Mouse (Mus musculus): ENCODE results near the gene Opn1mw. TPM values are rescaled to one million over a fixed set of nuclear protein-coding genes. Genes with fewer than 3 reads are reported as not detected.

Opn1mw gene
- total and polyA plus RNA-seq, 2 experiments from 2014 or later: not detected

DNA sequence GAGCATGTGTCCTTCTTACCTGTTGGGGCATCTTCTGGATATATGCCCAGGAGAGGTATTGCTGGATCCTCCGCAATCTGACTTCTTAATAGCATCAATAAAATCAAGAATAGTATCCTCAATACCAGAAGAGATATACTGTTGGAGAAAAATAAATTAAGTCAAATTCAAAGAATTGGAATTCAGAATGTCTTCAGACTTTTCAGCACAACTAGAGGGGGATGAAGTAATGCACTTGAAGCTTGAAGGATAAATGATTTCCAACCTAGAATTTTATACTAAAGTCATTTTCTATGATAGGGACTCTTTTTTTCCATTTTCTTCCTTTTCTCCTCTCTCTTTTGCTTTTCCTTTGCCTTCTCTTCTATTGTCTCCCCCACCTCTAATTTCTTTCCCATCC is 40.5 kb downstream of the Opn1mw start, which contains the start of gene Tex28:
Gene Tex28 (minus strand): TSS at position 101 of the 400 bp plus-strand sequence.
- ATAC-seq (ENCODE audit: insufficient read depth, low read depth): no peak
- no peak for TF ChIP-seq EP300 (IDR thresholded peaks at IDR 0.05; ENCODE audit: low read depth)
- no peak for TF ChIP-seq CTCF (IDR thresholded peaks at IDR 0.05; ENCODE audit: low read depth)
- Histone ChIP-seq H3K4me2 (ENCODE audit: low read depth, low read length) (no peak within 1 kb of the TSS), H3K27ac (ENCODE audit: low read depth) (no peak within 1 kb of the TSS), H3K9me3 (replicated peaks; ENCODE audit: control insufficient read depth, low read length) (no peaks in the 10 kb centered on the region), H3K4me1 (ENCODE audit: control insufficient read depth, insufficient read depth) (no peaks in the 10 kb centered on the region), H3K36me3 (replicated peaks; ENCODE audit: control insufficient read depth, insufficient read depth, low read length) (no peaks in the 10 kb centered on the region), H3K27me3 (ENCODE audit: control insufficient read depth, insufficient read depth, low read length) (no peaks in the 10 kb centered on the region), H3K4me3 (ENCODE audit: low read depth, low read length) (no peak within 1 kb of the TSS), H3K9ac (replicated peaks; ENCODE audit: low read depth, low read length) (no peak within 1 kb of the TSS)
- 69% methylated on average over 1 of the region's 1 CpGs for WGBS
- DNase-seq (ENCODE audit: low spot score): no peak

DNA sequence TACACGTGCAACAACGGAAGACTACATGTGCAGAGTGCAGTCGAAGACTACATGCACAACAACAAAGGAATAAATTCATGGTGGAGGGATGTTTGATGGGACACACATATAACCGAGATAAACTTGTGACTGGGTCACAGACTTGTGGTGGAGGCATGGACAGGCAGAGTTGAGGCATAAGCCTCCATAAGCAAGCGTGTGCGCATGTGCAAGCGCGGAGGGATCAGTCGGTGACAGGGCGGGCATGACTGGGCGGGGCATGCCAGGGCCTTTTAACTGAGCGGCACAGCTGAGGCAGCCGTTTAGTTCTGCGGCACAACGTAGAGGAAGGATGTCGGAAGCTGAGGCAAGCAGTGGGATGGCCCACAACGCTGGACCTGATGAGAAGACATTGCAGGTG is 49.7 kb downstream of the Opn1mw start, which contains the start of gene Tktl1:
Gene Tktl1 (plus strand): TSS at position 301 of the 400 bp plus-strand sequence.
- H3K4me3 ChIP-seq (ENCODE audit: low read depth, low read length): no peak within 1 kb of the TSS
- no peak within 1 kb of the TSS for H3K4me2 ChIP-seq (ENCODE audit: low read depth, low read length)
- ATAC-seq (ENCODE audit: insufficient read depth, low read depth) (no peak), DNase-seq (ENCODE audit: low spot score) (no peak)
- H3K27me3 ChIP-seq (ENCODE audit: control insufficient read depth, insufficient read depth, low read length): no peaks in the 10 kb centered on the region
- H3K9ac ChIP-seq (replicated peaks; ENCODE audit: low read depth, low read length): no peak within 1 kb of the TSS
- H3K9me3 ChIP-seq (replicated peaks; ENCODE audit: control insufficient read depth, low read length): no peaks in the 10 kb centered on the region; the same call in 1 of the 2 replicates
- H3K4me1 ChIP-seq (ENCODE audit: control insufficient read depth, insufficient read depth): no peaks in the 10 kb centered on the region
- 85% methylated on average over 16 of the region's 17 CpGs for WGBS
- TF ChIP-seq CTCF (IDR thresholded peaks at IDR 0.05; ENCODE audit: low read depth) (no peak), EP300 (IDR thresholded peaks at IDR 0.05; ENCODE audit: low read depth) (no peak)
- no peaks in the 10 kb centered on the region for H3K36me3 ChIP-seq (replicated peaks; ENCODE audit: control insufficient read depth, insufficient read depth, low read length)
- no peak within 1 kb of the TSS for H3K27ac ChIP-seq (ENCODE audit: low read depth)

Other genes with a start within 250 kb of the Opn1mw start
- gene Avpr2, start 235.4 kb upstream of the Opn1mw start, total RNA-seq (2014; rRNA removed; ENCODE audit: low replicate concordance): not detected in 2 replicates
- gene Avpr2, start 235.4 kb upstream of the Opn1mw start, polyA plus RNA-seq (2015; fragmentation: Nextera tagmentation; extraction: Ambion mirVana): not detected in 2 replicates
- 0.42 and 0.50 TPM in 2 replicates for gene L1cam, start 231.4 kb upstream of the Opn1mw start, total RNA-seq (2014; rRNA removed; ENCODE audit: low replicate concordance)
- gene L1cam, start 231.4 kb upstream of the Opn1mw start, polyA plus RNA-seq (2015; fragmentation: Nextera tagmentation; extraction: Ambion mirVana): 0.05 and 0.15 TPM in 2 replicates
- gene Arhgap4, start 205.6 kb upstream of the Opn1mw start, total RNA-seq (2014; rRNA removed; ENCODE audit: low replicate concordance): 0.23 and 6.5 TPM in 2 replicates
- 0.51 and 0.72 TPM in 2 replicates for gene Arhgap4, start 205.6 kb upstream of the Opn1mw start, polyA plus RNA-seq (2015; fragmentation: Nextera tagmentation; extraction: Ambion mirVana)
- 62.5 and 95.3 TPM in 2 replicates for gene Naa10, start 205.5 kb upstream of the Opn1mw start, total RNA-seq (2014; rRNA removed; ENCODE audit: low replicate concordance)
- gene Naa10, start 205.5 kb upstream of the Opn1mw start, polyA plus RNA-seq (2015; fragmentation: Nextera tagmentation; extraction: Ambion mirVana): 95.2 and 98.5 TPM in 2 replicates
- 16.5 and 43.5 TPM in 2 replicates for gene Renbp, start 196.6 kb upstream of the Opn1mw start, total RNA-seq (2014; rRNA removed; ENCODE audit: low replicate concordance)
- 35.9 and 38.8 TPM in 2 replicates for gene Renbp, start 196.6 kb upstream of the Opn1mw start, polyA plus RNA-seq (2015; fragmentation: Nextera tagmentation; extraction: Ambion mirVana)
- 70.4 and 81.6 TPM in 2 replicates for gene Hcfc1, start 161.1 kb upstream of the Opn1mw start, total RNA-seq (2014; rRNA removed; ENCODE audit: low replicate concordance)
- gene Hcfc1, start 161.1 kb upstream of the Opn1mw start, polyA plus RNA-seq (2015; fragmentation: Nextera tagmentation; extraction: Ambion mirVana): 13.2 and 17.6 TPM in 2 replicates
- gene Irak1, start 103.5 kb upstream of the Opn1mw start, total RNA-seq (2014; rRNA removed; ENCODE audit: low replicate concordance): 46.9 and 94.8 TPM in 2 replicates
- gene Irak1, start 103.5 kb upstream of the Opn1mw start, polyA plus RNA-seq (2015; fragmentation: Nextera tagmentation; extraction: Ambion mirVana): 31.7 and 35.3 TPM in 2 replicates
- 15.6 and 43.8 TPM in 2 replicates for gene Mecp2, start 7.9 kb downstream of the Opn1mw start, total RNA-seq (2014; rRNA removed; ENCODE audit: low replicate concordance)
- gene Mecp2, start 7.9 kb downstream of the Opn1mw start, polyA plus RNA-seq (2015; fragmentation: Nextera tagmentation; extraction: Ambion mirVana): 10.8 and 12.1 TPM in 2 replicates
- not detected in 2 replicates for gene Tex28, start 40.4 kb downstream of the Opn1mw start, total RNA-seq (2014; rRNA removed; ENCODE audit: low replicate concordance)
- gene Tex28, start 40.4 kb downstream of the Opn1mw start, polyA plus RNA-seq (2015; fragmentation: Nextera tagmentation; extraction: Ambion mirVana): not detected in 2 replicates
- gene Tktl1, start 49.8 kb downstream of the Opn1mw start, total RNA-seq (2014; rRNA removed; ENCODE audit: low replicate concordance): not detected in 2 replicates
- gene Tktl1, start 49.8 kb downstream of the Opn1mw start, polyA plus RNA-seq (2015; fragmentation: Nextera tagmentation; extraction: Ambion mirVana): not detected in 2 replicates
- gene Flna, start 122.4 kb downstream of the Opn1mw start, total RNA-seq (2014; rRNA removed; ENCODE audit: low replicate concordance): 374 and 672 TPM in 2 replicates
- 58.0 and 67.4 TPM in 2 replicates for gene Flna, start 122.4 kb downstream of the Opn1mw start, polyA plus RNA-seq (2015; fragmentation: Nextera tagmentation; extraction: Ambion mirVana)
- gene Emd, start 127.2 kb downstream of the Opn1mw start, total RNA-seq (2014; rRNA removed; ENCODE audit: low replicate concordance): 34.4 and 73.4 TPM in 2 replicates
- 13.1 and 13.2 TPM in 2 replicates for gene Emd, start 127.2 kb downstream of the Opn1mw start, polyA plus RNA-seq (2015; fragmentation: Nextera tagmentation; extraction: Ambion mirVana)
- gene Rpl10, start 143.3 kb downstream of the Opn1mw start, total RNA-seq (2014; rRNA removed; ENCODE audit: low replicate concordance): 2,015 and 2,184 TPM in 2 replicates
- gene Rpl10, start 143.3 kb downstream of the Opn1mw start, polyA plus RNA-seq (2015; fragmentation: Nextera tagmentation; extraction: Ambion mirVana): 410 and 447 TPM in 2 replicates
- gene Taz, start 154.4 kb downstream of the Opn1mw start, total RNA-seq (2014; rRNA removed; ENCODE audit: low replicate concordance): 69.3 and 71.1 TPM in 2 replicates
- gene Taz, start 154.4 kb downstream of the Opn1mw start, polyA plus RNA-seq (2015; fragmentation: Nextera tagmentation; extraction: Ambion mirVana): 60.9 and 69.7 TPM in 2 replicates
- gene Dnase1l1, start 154.9 kb downstream of the Opn1mw start, total RNA-seq (2014; rRNA removed; ENCODE audit: low replicate concordance): 11.7 and 26.5 TPM in 2 replicates
- gene Dnase1l1, start 154.9 kb downstream of the Opn1mw start, polyA plus RNA-seq (2015; fragmentation: Nextera tagmentation; extraction: Ambion mirVana): 14.5 and 15.8 TPM in 2 replicates
- gene Atp6ap1, start 169.6 kb downstream of the Opn1mw start, total RNA-seq (2014; rRNA removed; ENCODE audit: low replicate concordance): 114 and 125 TPM in 2 replicates
- gene Atp6ap1, start 169.6 kb downstream of the Opn1mw start, polyA plus RNA-seq (2015; fragmentation: Nextera tagmentation; extraction: Ambion mirVana): 92.3 and 92.8 TPM in 2 replicates
- 62.1 and 81.6 TPM in 2 replicates for gene Gdi1, start 177.5 kb downstream of the Opn1mw start, total RNA-seq (2014; rRNA removed; ENCODE audit: low replicate concordance)
- gene Gdi1, start 177.5 kb downstream of the Opn1mw start, polyA plus RNA-seq (2015; fragmentation: Nextera tagmentation; extraction: Ambion mirVana): 72.1 and 75.5 TPM in 2 replicates
- gene Fam50a, start 185.6 kb downstream of the Opn1mw start, total RNA-seq (2014; rRNA removed; ENCODE audit: low replicate concordance): 2.4 and 9.8 TPM in 2 replicates
- gene Fam50a, start 185.6 kb downstream of the Opn1mw start, polyA plus RNA-seq (2015; fragmentation: Nextera tagmentation; extraction: Ambion mirVana): 40.3 and 41.3 TPM in 2 replicates
- gene Plxna3, start 201.6 kb downstream of the Opn1mw start, total RNA-seq (2014; rRNA removed; ENCODE audit: low replicate concordance): 12.9 and 15.9 TPM in 2 replicates
- gene Plxna3, start 201.6 kb downstream of the Opn1mw start, polyA plus RNA-seq (2015; fragmentation: Nextera tagmentation; extraction: Ambion mirVana): 0.59 TPM in 2 replicates
- gene Lage3, start 226.2 kb downstream of the Opn1mw start, total RNA-seq (2014; rRNA removed; ENCODE audit: low replicate concordance): 61.1 and 76.7 TPM in 2 replicates
- 83.9 and 94.9 TPM in 2 replicates for gene Lage3, start 226.2 kb downstream of the Opn1mw start, polyA plus RNA-seq (2015; fragmentation: Nextera tagmentation; extraction: Ambion mirVana)
- gene Ubl4a, start 245.8 kb downstream of the Opn1mw start, total RNA-seq (2014; rRNA removed; ENCODE audit: low replicate concordance): 44.2 and 58.2 TPM in 2 replicates
- 49.8 and 50.8 TPM in 2 replicates for gene Ubl4a, start 245.8 kb downstream of the Opn1mw start, polyA plus RNA-seq (2015; fragmentation: Nextera tagmentation; extraction: Ambion mirVana)
- 9.1 and 17.2 TPM in 2 replicates for gene Slc10a3, start 245.9 kb downstream of the Opn1mw start, total RNA-seq (2014; rRNA removed; ENCODE audit: low replicate concordance)
- 9.4 and 10.3 TPM in 2 replicates for gene Slc10a3, start 245.9 kb downstream of the Opn1mw start, polyA plus RNA-seq (2015; fragmentation: Nextera tagmentation; extraction: Ambion mirVana)